Mouse (Mus musculus): ENCODE measurements at regions not wholly inside any gene's neighbourhood (a gene's known extent, or its start where the extent isn't known, plus 50 kb on each side); places are given as distances from the start of the nearest gene placed in this dataset.

- DNase-seq (ENCODE audit: low read depth) = no peak
Measured at GRCm38 (mm10) chr15:36916998-36917397, 90.6 kb downstream of the Zfp706 start.

GRCm38 (mm10) chr15:36914239-36915100 lies 93.1 kb downstream of the Zfp706 start:
- no peak for DNase-seq (ENCODE audit: low read depth)

GRCm38 (mm10) chr15:36913308-36913707 lies 94.3 kb downstream of the Zfp706 start:
- DNase-seq (ENCODE audit: low read depth) = no peak

- DNase-seq (ENCODE audit: low read depth) = no peak
Measured at GRCm38 (mm10) chr15:36910272-36910671, 97.3 kb downstream of the Zfp706 start.

- no peak for DNase-seq (ENCODE audit: low read depth)
Measured at GRCm38 (mm10) chr15:36909494-36909893, 98.1 kb downstream of the Zfp706 start.

GRCm38 (mm10) chr15:36906789-36907188 lies 100.8 kb downstream of the Zfp706 start:
- DNase-seq (ENCODE audit: low read depth) = no peak

GRCm38 (mm10) chr15:36906052-36906451 lies 101.5 kb downstream of the Zfp706 start:
- DNase-seq (ENCODE audit: low read depth) = no peak

- no peak for DNase-seq (ENCODE audit: low read depth)
Measured at GRCm38 (mm10) chr15:36903922-36904321, 103.7 kb downstream of the Zfp706 start.

GRCm38 (mm10) chr15:36903309-36903708 lies 104.3 kb downstream of the Zfp706 start:
- DNase-seq (ENCODE audit: low read depth) = no peak

- no peak for DNase-seq (ENCODE audit: low read depth)
Measured at GRCm38 (mm10) chr15:36901830-36902285, 105.7 kb downstream of the Zfp706 start.

- no peak for DNase-seq (ENCODE audit: low read depth)
Measured at GRCm38 (mm10) chr15:36901350-36901749, 106.2 kb downstream of the Zfp706 start.

- DNase-seq (ENCODE audit: low read depth) = no peak
Measured at GRCm38 (mm10) chr15:36900940-36901339, 106.6 kb downstream of the Zfp706 start.

GRCm38 (mm10) chr15:36899882-36900281 lies 107.7 kb downstream of the Zfp706 start:
- DNase-seq (ENCODE audit: low read depth) = no peak

- DNase-seq (ENCODE audit: low read depth) = no peak
Measured at GRCm38 (mm10) chr15:36898857-36899523, 108.6 kb downstream of the Zfp706 start.

- no peak for DNase-seq (ENCODE audit: low read depth)
Measured at GRCm38 (mm10) chr15:36898326-36898725, 109.2 kb downstream of the Zfp706 start.

GRCm38 (mm10) chr15:36896265-36896664 lies 111.3 kb downstream of the Zfp706 start:
- DNase-seq (ENCODE audit: low read depth) = no peak

- no peak for DNase-seq (ENCODE audit: low read depth)
Measured at GRCm38 (mm10) chr15:36895031-36895430, 112.5 kb downstream of the Zfp706 start.

GRCm38 (mm10) chr15:36893407-36893969 lies 114.1 kb downstream of the Zfp706 start:
- no peak for DNase-seq (ENCODE audit: low read depth)

GRCm38 (mm10) chr15:36892576-36893205 lies 114.9 kb downstream of the Zfp706 start:
- no peak for DNase-seq (ENCODE audit: low read depth)

GRCm38 (mm10) chr15:36891851-36892250 lies 115.7 kb downstream of the Zfp706 start:
- no peak for DNase-seq (ENCODE audit: low read depth)

GRCm38 (mm10) chr15:36891296-36891695 lies 116.3 kb downstream of the Zfp706 start:
- DNase-seq (ENCODE audit: low read depth) = no peak

GRCm38 (mm10) chr15:36889072-36889471 lies 118.5 kb downstream of the Zfp706 start:
- DNase-seq (ENCODE audit: low read depth) = no peak

Measured in c-Kit-positive CD71-positive TER-119-negative erythroid progenitor cells, embryonic 14.5 days (primary cell).